Mouse (Mus musculus) erythroblast, embryonic 14.5 days (primary cell): ENCODE data around the gene Olfr1504.

Source experiments
- GATA1 ChIP-seq: IDR thresholded peaks from 2 replicates; pipeline ENCODE4 v1.6.1; 2012; ENCODE audit warnings: low read length, inconsistent platforms, mixed read lengths
- TAL1 ChIP-seq: IDR thresholded peaks from 3 replicates; pipeline ENCODE4 v1.6.1; 2012; ENCODE audit warnings: low read length, inconsistent platforms, mixed read lengths

- TF ChIP-seq TAL1 (no peak), GATA1 (no peak)
Observed at GRCm38 (mm10) chr19:13897828-13898227, at the start of gene Olfr1504.
